Mouse (Mus musculus): ENCODE results near the gene Olfr510. TPM values are rescaled to one million over a fixed set of nuclear protein-coding genes. Genes with fewer than 3 reads are reported as not detected.
"Not testable (repeated sequence)": the region's sequence is repeated elsewhere in the genome, so short reads cannot be mapped to it uniquely, and the experiment has no call there.

Olfr510 gene
- not detected in 2 replicates for polyA plus RNA-seq (2015; fragmentation: Nextera tagmentation; extraction: Ambion mirVana)

DNA sequence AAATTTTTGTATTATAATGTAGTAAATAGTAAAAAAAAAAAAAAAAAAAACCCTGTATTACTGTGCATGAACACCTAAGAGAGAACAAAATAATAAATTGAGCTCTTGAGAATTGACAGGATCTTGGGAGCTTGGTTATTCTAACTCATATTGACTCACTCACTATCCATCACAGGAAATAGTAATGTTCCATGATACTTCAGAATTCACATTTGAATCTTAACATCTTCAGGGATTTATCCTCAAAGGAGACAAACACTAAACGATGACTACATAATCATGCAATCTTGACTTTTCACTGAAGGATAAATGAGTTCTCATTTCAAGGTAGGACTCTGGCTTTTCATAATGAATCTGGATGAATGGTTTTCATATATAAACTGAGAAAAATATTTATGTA, at the start of gene Olfr510:
TSS of gene Olfr510 (plus strand) at position 301 of the 400 bp plus-strand sequence.
- WGBS, result 92% methylated on average over 1 of the region's 1 CpGs
- H3K4me1 ChIP-seq, result no peaks in the 10 kb centered on the region
- H3K36me3 ChIP-seq, result no peaks in the 10 kb centered on the region
- no peaks in the 10 kb centered on the region for H3K27me3 ChIP-seq
- no peak within 1 kb of the TSS for H3K27ac ChIP-seq (replicated peaks)
- H3K4me3 ChIP-seq, result no peak within 1 kb of the TSS
- H3K9ac ChIP-seq (replicated peaks), result no peak within 1 kb of the TSS
- no peaks in the 10 kb centered on the region for H3K9me3 ChIP-seq
- no peak within 1 kb of the TSS for H3K4me2 ChIP-seq (replicated peaks)
- no peak for ATAC-seq (replicated peaks)

DNA sequence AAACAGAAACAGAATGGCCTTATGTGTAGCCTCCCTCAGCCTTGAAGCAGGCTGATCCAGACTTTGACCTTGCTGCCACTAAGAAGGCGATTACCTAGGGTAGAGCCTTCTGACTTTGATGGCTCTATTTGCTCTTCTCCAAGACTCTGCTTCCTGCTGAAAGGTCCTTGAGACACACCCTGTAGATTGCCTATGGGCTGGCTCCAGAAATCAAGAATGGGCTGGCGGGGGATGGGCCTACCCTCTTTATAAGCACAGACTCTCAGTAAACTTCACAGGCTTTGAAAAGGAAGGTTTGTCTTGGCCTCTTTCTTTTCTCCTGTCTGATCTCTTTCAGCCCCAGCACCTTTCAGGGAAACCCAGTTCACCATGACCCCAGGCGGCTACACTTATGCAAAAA, 49.4 kb upstream of the Olfr510 start:
- not testable (repeated sequence) for H3K4me1 ChIP-seq; H3K9me3 ChIP-seq; ATAC-seq (replicated peaks); H3K36me3 ChIP-seq; H3K4me2 ChIP-seq (replicated peaks); H3K27ac ChIP-seq (replicated peaks); H3K4me3 ChIP-seq; H3K9ac ChIP-seq (replicated peaks); H3K27me3 ChIP-seq
- 65% methylated on average over 3 of the region's 3 CpGs for WGBS

DNA sequence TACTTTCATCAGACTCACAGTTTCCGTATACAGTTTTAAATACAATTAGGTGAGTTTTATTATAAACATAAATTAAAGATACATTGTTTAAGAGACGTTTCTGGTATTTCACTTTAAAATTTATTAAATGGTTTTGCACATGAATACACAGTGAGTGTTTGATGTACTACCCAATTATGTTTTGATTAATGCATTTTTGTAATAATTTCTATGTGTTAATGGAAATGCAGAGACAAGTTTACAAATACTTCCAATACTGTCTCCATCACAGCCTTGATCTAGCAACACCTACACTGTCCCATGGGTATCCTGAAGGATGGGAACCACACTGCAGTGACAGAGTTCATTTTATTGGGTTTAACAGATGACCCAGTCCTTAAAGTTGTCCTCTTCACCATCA, 44.7 kb upstream of the Olfr510 start, which contains the start of gene Olfr507:
TSS of gene Olfr507 (plus strand) at position 301 of the 400 bp plus-strand sequence.
- no peak within 1 kb of the TSS for H3K4me2 ChIP-seq (replicated peaks)
- H3K27me3 ChIP-seq, result no peaks in the 10 kb centered on the region
- H3K4me3 ChIP-seq, result no peak within 1 kb of the TSS
- WGBS, result 83% methylated on average over 2 of the region's 2 CpGs
- no peaks in the 10 kb centered on the region for H3K4me1 ChIP-seq
- no peak for ATAC-seq (replicated peaks)
- H3K9me3 ChIP-seq, result no peaks in the 10 kb centered on the region
- no peak within 1 kb of the TSS for H3K9ac ChIP-seq (replicated peaks)
- no peak within 1 kb of the TSS for H3K27ac ChIP-seq (replicated peaks)
- H3K36me3 ChIP-seq, result no peaks in the 10 kb centered on the region

DNA sequence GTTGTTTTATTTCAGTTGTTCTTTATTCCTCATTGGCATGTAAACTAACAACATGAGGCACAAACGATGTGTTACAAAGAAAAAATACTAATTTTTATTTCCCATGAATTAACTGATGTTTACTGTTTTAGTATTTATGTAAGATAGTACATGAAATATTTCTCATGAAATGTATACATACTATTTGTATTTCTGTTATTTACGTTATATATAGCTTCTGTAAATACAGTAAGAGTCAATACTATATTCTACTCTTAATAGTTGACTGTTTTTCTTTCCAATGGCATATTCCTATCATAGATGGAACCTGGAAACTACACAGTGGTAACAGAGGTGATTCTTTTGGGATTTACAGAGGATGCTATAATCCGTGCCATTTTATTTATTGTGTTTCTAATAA, 36.5 kb upstream of the Olfr510 start, which contains the start of gene Olfr508:
TSS of gene Olfr508 (plus strand) at position 301 of the 400 bp plus-strand sequence.
- no peak within 1 kb of the TSS for H3K9ac ChIP-seq (replicated peaks)
- H3K27ac ChIP-seq (replicated peaks), result no peak within 1 kb of the TSS
- 87% methylated on average over 3 of the region's 3 CpGs for WGBS
- no peaks in the 10 kb centered on the region for H3K36me3 ChIP-seq
- no peak for ATAC-seq (replicated peaks)
- no peaks in the 10 kb centered on the region for H3K4me1 ChIP-seq
- H3K9me3 ChIP-seq, result no peaks in the 10 kb centered on the region
- no peaks in the 10 kb centered on the region for H3K27me3 ChIP-seq
- no peak within 1 kb of the TSS for H3K4me2 ChIP-seq (replicated peaks)
- H3K4me3 ChIP-seq, result no peak within 1 kb of the TSS

DNA sequence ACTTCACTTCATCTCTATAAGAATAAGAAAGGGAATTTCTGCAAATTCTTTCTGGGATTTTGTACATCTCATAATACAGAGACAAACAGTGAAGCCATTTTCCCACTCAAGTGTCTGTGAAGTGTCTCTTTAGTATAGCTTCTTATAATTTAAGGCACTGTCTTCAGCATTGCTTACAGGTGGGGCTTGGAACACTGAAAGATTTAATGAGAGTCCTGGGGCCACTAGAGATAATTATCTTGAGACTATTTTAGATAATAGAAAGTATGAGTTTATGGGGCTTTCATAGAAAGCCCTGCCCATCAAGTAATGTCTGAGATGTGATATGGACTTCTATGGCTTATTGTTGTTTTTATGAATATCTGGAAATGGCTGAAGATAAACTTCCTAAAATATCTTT, 14.4 kb upstream of the Olfr510 start, which contains the start of gene Olfr509:
TSS of gene Olfr509 (minus strand) at position 101 of the 400 bp plus-strand sequence.
- no peak within 1 kb of the TSS for H3K9ac ChIP-seq (replicated peaks)
- ATAC-seq (replicated peaks), result no peak
- no peak within 1 kb of the TSS for H3K4me3 ChIP-seq
- no peaks in the 10 kb centered on the region for H3K9me3 ChIP-seq
- H3K4me2 ChIP-seq (replicated peaks), result no peak within 1 kb of the TSS
- H3K36me3 ChIP-seq, result no peaks in the 10 kb centered on the region
- H3K27ac ChIP-seq (replicated peaks), result no peak within 1 kb of the TSS
- H3K27me3 ChIP-seq, result no peaks in the 10 kb centered on the region
- H3K4me1 ChIP-seq, result no peaks in the 10 kb centered on the region

DNA sequence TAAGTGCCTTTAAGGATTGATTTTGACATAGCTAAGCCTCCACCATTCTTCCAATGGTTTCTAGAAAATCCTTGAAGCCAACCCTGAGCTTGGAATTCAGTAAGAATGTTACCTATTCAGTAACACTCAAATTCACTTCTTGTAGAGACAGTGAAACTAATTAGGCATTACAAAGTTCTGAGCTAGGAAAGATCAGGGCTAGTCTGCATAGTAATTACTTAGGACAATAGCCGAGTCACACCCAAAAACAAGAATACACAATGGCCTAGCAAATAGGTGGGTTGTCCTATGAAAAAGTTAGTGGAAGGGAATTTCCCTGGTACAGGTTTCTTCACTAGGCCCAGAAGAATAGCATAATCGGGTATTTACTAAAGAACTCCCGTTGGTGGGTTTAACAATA, 3.8 kb upstream of the Olfr510 start:
- WGBS, result 82% methylated on average over 3 of the region's 3 CpGs
- H3K9me3 ChIP-seq, result no peaks in the 10 kb centered on the region
- no peak overlapping the region for H3K9ac ChIP-seq (replicated peaks)

DNA sequence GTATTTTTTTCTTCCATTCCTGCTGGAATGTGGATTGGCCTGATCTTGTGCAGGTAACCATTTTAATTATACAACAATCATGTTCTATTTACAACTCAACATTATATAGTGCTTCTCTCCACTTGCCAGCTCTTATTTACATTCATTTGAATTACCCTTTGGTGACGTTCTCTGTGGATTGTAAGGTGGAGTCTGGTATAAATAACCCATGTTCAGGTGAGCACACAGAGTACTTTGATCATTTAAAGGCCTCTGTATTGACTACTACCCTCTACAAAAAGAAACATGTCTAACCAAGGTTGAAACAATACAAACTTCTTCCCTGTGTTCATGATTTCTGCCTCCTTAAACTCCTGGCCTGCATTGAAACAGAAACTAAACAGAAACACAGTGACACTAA, 4.8 kb downstream of the Olfr510 start:
- H3K9me3 ChIP-seq, result no peaks in the 10 kb centered on the region
- H3K4me2 ChIP-seq (replicated peaks), result no peak overlapping the region
- H3K27me3 ChIP-seq, result no peaks in the 10 kb centered on the region
- 71% methylated on average over 1 of the region's 1 CpGs for WGBS
- no peaks in the 10 kb centered on the region for H3K4me1 ChIP-seq
- H3K27ac ChIP-seq (replicated peaks), result no peak overlapping the region
- no peak for ATAC-seq (replicated peaks)
- H3K4me3 ChIP-seq, result no peak overlapping the region
- no peaks in the 10 kb centered on the region for H3K36me3 ChIP-seq
- no peak overlapping the region for H3K9ac ChIP-seq (replicated peaks)

More for the DNA sequence above, 3.8 kb upstream of the Olfr510 start:
- H3K4me2 ChIP-seq (replicated peaks), result no peak overlapping the region
- H3K36me3 ChIP-seq, result no peaks in the 10 kb centered on the region
- H3K4me1 ChIP-seq, result no peaks in the 10 kb centered on the region
- no peak for ATAC-seq (replicated peaks)
- H3K27me3 ChIP-seq, result no peaks in the 10 kb centered on the region
- H3K4me3 ChIP-seq, result no peak overlapping the region
- H3K27ac ChIP-seq (replicated peaks), result no peak overlapping the region

DNA sequence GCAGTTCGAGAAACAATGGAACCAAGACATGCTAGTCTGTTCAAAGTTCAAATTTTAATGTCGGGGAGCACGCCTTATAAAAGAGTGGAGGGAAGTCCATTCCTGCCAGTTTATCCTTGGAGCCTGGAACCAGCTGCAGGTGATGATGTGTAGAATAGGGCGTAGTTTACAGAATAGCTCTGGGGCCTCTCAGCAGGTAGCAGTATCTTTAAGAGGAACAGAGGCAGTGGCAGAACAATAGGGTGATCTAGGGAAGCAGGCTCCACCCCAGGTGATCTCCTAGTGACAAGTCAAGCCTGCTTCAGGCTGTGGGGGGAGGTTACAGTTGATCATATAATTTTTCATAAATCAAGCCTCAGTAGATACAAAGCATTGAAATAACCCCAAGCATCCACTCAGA, 12.7 kb downstream of the Olfr510 start:
- H3K9me3 ChIP-seq, result no peaks in the 10 kb centered on the region
- no peak overlapping the region for H3K4me3 ChIP-seq
- WGBS, result 88% methylated on average over 4 of the region's 4 CpGs
- no peak overlapping the region for H3K27ac ChIP-seq (replicated peaks)
- no peak overlapping the region for H3K4me2 ChIP-seq (replicated peaks)
- ATAC-seq (replicated peaks), result no peak
- H3K27me3 ChIP-seq, result no peaks in the 10 kb centered on the region
- no peaks in the 10 kb centered on the region for H3K36me3 ChIP-seq
- H3K4me1 ChIP-seq, result no peaks in the 10 kb centered on the region
- no peak overlapping the region for H3K9ac ChIP-seq (replicated peaks)

DNA sequence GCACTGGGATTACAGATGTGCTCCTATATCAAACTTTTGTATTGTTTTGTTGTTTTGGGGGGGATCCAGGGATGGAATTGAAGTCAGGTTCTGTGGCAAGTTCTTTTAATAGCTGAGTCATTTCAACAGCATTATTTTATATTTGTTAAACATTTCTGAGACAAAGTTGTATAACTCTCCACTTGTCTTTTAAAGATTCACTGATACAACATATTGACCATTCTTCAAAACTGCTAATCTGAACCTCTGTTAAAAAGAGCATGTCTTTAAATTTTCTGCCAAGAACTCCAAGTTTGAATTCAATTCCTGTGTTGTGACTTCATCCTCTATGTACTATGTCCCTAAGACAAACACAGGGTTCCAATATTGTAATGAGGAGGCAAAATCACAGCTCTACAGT, 46.8 kb downstream of the Olfr510 start, which contains the start of gene Olfr512:
TSS of gene Olfr512 (plus strand) at position 301 of the 400 bp plus-strand sequence.
- Histone ChIP-seq H3K4me1 (no peaks in the 10 kb centered on the region), H3K9ac (replicated peaks) (no peak within 1 kb of the TSS), H3K27me3 (no peaks in the 10 kb centered on the region)

More for the DNA sequence above, 46.8 kb downstream of the Olfr510 start, which contains the start of gene Olfr512:
- ATAC-seq (replicated peaks), result no peak
- no peak within 1 kb of the TSS for H3K27ac ChIP-seq (replicated peaks)
- H3K9me3 ChIP-seq, result no peaks in the 10 kb centered on the region
- H3K4me2 ChIP-seq (replicated peaks), result no peak within 1 kb of the TSS
- H3K4me3 ChIP-seq, result no peak within 1 kb of the TSS
- H3K36me3 ChIP-seq, result no peaks in the 10 kb centered on the region

Other genes starting within 250 kb of the Olfr510 start
- not detected in 2 replicates for gene Olfr497, start 246.0 kb upstream of the Olfr510 start, polyA plus RNA-seq (2015; fragmentation: Nextera tagmentation; extraction: Ambion mirVana)
- gene Olfr498, start 201.1 kb upstream of the Olfr510 start, polyA plus RNA-seq (2015; fragmentation: Nextera tagmentation; extraction: Ambion mirVana), result not detected in 2 replicates
- not detected in 2 replicates for gene Olfr502, start 141.4 kb upstream of the Olfr510 start, polyA plus RNA-seq (2015; fragmentation: Nextera tagmentation; extraction: Ambion mirVana)
- not detected in 2 replicates for gene Olfr503, start 121.9 kb upstream of the Olfr510 start, polyA plus RNA-seq (2015; fragmentation: Nextera tagmentation; extraction: Ambion mirVana)
- gene Olfr504, start 100.6 kb upstream of the Olfr510 start, polyA plus RNA-seq (2015; fragmentation: Nextera tagmentation; extraction: Ambion mirVana), result not detected in 2 replicates
- gene Olfr506, start 55.6 kb upstream of the Olfr510 start, polyA plus RNA-seq (2015; fragmentation: Nextera tagmentation; extraction: Ambion mirVana), result not detected in 2 replicates
- gene Olfr507, start 44.6 kb upstream of the Olfr510 start, polyA plus RNA-seq (2015; fragmentation: Nextera tagmentation; extraction: Ambion mirVana), result not detected in 2 replicates
- not detected in 2 replicates for gene Olfr508, start 36.4 kb upstream of the Olfr510 start, polyA plus RNA-seq (2015; fragmentation: Nextera tagmentation; extraction: Ambion mirVana)
- gene Olfr509, start 14.5 kb upstream of the Olfr510 start, polyA plus RNA-seq (2015; fragmentation: Nextera tagmentation; extraction: Ambion mirVana), result not detected in 2 replicates
- not detected in 2 replicates for gene Olfr512, start 46.9 kb downstream of the Olfr510 start, polyA plus RNA-seq (2015; fragmentation: Nextera tagmentation; extraction: Ambion mirVana)
- gene Olfr513, start 84.6 kb downstream of the Olfr510 start, polyA plus RNA-seq (2015; fragmentation: Nextera tagmentation; extraction: Ambion mirVana), result not detected in 2 replicates
- not detected in 2 replicates for gene Olfr514, start 159.6 kb downstream of the Olfr510 start, polyA plus RNA-seq (2015; fragmentation: Nextera tagmentation; extraction: Ambion mirVana)
- gene Olfr516, start 184.1 kb downstream of the Olfr510 start, polyA plus RNA-seq (2015; fragmentation: Nextera tagmentation; extraction: Ambion mirVana), result not detected in 2 replicates
- gene Olfr517, start 206.0 kb downstream of the Olfr510 start, polyA plus RNA-seq (2015; fragmentation: Nextera tagmentation; extraction: Ambion mirVana), result not detected in 2 replicates
- gene Olfr518, start 218.6 kb downstream of the Olfr510 start, polyA plus RNA-seq (2015; fragmentation: Nextera tagmentation; extraction: Ambion mirVana), result not detected in 2 replicates
- not detected in 2 replicates for gene Olfr519, start 228.0 kb downstream of the Olfr510 start, polyA plus RNA-seq (2015; fragmentation: Nextera tagmentation; extraction: Ambion mirVana)

All from forebrain, embryonic 15.5 days (tissue).